Mouse (Mus musculus): ENCODE results near the gene Elmo1. TPM values are rescaled to one million over a fixed set of nuclear protein-coding genes. Genes with fewer than 3 reads are reported as not detected.

The Elmo1 gene
- total and polyA plus RNA-seq, 3 experiments = 23.1 to 50.2 (median 32.2) TPM

DNA sequence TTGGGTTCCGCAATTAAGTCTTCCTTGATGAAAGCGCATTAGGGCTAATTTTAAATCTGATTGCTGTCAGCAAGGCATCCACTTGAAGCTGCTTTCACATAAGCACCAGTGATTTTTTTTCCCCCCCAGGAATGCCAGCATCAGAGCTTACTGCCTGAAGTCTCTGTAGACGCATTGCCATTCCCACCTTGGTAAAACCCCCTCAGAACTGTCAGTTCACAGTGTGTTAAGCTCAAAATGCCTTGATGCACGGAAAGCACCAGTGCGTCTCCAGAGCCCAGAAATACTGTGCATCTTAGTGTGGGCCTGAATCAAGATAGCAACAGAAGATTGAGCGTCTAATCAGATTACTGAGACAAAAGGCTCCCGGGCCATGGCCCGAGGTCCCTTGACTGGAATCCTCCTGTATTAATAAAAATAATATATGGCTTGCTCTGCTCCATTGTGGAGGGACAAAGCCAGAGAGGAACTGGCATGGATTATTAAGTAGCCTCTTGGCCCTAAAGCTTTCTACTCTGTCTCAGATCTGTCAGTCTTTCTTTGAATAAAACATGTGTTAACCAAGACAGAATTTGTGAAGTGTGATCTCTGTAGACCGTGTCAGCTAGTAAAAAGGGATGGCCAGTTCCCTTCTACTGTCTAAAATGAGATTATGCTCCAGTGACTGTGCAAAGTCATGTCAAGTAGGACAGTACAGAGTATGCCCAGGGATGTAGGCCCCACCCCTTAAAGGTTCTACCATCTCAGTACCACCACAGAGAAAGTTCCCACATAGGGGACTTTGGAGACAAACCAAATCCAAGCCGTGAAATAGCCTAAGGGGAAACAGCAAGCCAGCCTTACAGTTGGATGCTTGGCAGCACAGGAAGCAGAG is 525.4 kb downstream of the Elmo1 start:
- no peak overlapping the region for H3K4me3 ChIP-seq (replicated peaks in 1 of 3; ENCODE audit: low read depth in 2 of 3, low read length in 2 of 3, poor library complexity in 1 of 3)
- H3K9me3 ChIP-seq (replicated peaks; ENCODE audit: low read length) = no peaks in the 10 kb centered on the region
- no peaks in the 10 kb centered on the region for H3K36me3 ChIP-seq (replicated peaks in 1 of 2; ENCODE audit: control insufficient read depth in 1 of 2, insufficient read depth in 1 of 2, low read length in 1 of 2)
- H3K79me2 ChIP-seq (replicated peaks; ENCODE audit: control insufficient read depth, extremely low read depth, insufficient read depth, poor library complexity, severe bottlenecking) = no peaks in the 10 kb centered on the region
- no peaks in the 10 kb centered on the region for H3K27me3 ChIP-seq (replicated peaks)
- no peak for DNase-seq (ENCODE audit: extremely low read depth)
- H3K4me1 ChIP-seq (ENCODE audit: control insufficient read depth in 1 of 2, insufficient read depth in 2 of 2) = peaks cover 0 to 3% of the 10 kb centered on the region in 2 experiments; a peak in 2 of 4 replicates
- no peak overlapping the region for H3K4me2 ChIP-seq (ENCODE audit: insufficient read depth, low read depth, poor library complexity, severe bottlenecking)
- in situ Hi-C loops (cut with MboI; ENCODE audit: low pct_ligation_motif_present, low pct_unique_long_range_greater_than_20kb, low sequenced_read_pairs) (no loop called here), dilution Hi-C loops (cut with MboI; ENCODE audit: extremely low pct_ligation_motif_present, extremely low pct_unique_long_range_greater_than_20kb, low sequenced_read_pairs) (no loop called here)
- no peak overlapping the region for H3K27ac ChIP-seq (ENCODE audit: insufficient read depth, low read depth)
- H3K9ac ChIP-seq (ENCODE audit: insufficient read depth, low read depth) = no peak overlapping the region
- TF ChIP-seq PAX5 (IDR thresholded peaks at IDR 0.05; ENCODE audit: low read length) (no peak), POLR2AphosphoS2 (IDR thresholded peaks at IDR 0.05; ENCODE audit: low read depth, low read length) (no peak), CHD1 (IDR thresholded peaks at IDR 0.05; ENCODE audit: low read depth, low read length) (no peak), JUN (IDR thresholded peaks at IDR 0.05; ENCODE audit: insufficient read depth, low read depth, low read length) (no peak), HCFC1 (IDR thresholded peaks at IDR 0.05; ENCODE audit: low read depth, low read length) (no peak), MAX (IDR thresholded peaks at IDR 0.05; ENCODE audit: low read length) (no peak), JUND (conservative IDR thresholded peaks at IDR 0.05; ENCODE audit: low read depth, low read length) (no peak), BHLHE40 (IDR thresholded peaks at IDR 0.05; ENCODE audit: low read depth, low read length) (no peak)

DNA sequence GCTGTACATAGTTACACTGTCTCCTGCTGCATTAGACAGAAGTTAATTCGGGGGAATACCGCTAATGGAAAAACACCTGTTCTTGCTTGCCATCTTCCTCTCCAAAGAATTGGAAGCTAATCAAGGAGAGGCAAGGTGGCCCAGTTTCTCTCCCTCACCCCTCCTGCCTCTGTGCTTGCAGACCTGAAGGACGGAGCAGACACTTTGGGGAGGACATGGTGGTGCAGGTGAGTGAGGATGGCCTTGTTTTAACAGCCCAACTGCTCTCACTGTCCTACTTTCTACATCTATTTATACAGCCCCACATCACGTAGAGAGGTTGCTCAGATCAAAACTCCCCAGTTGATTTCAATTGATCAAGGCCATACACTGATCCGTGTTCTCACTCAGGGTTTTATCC is 529.5 kb downstream of the Elmo1 start:
- no peak overlapping the region for H3K4me3 ChIP-seq (replicated peaks in 1 of 3; ENCODE audit: low read depth in 2 of 3, low read length in 2 of 3, poor library complexity in 1 of 3)
- DNase-seq (ENCODE audit: extremely low read depth) = no peak
- H3K4me2 ChIP-seq (ENCODE audit: insufficient read depth, low read depth, poor library complexity, severe bottlenecking) = no peak overlapping the region
- TF ChIP-seq POLR2AphosphoS2 (IDR thresholded peaks at IDR 0.05; ENCODE audit: low read depth, low read length) = no peak
- TF ChIP-seq CTCF (conservative IDR thresholded peaks at IDR 0.05 in 1 of 2, IDR thresholded peaks at IDR 0.05 in 1 of 2; ENCODE audit: low read depth in 2 of 2, low read length in 2 of 2) = no peak
- TF ChIP-seq ZC3H11A (IDR thresholded peaks at IDR 0.05; ENCODE audit: low read depth, low read length) = no peak
- no peak for TF ChIP-seq SMC3 (IDR thresholded peaks at IDR 0.05; ENCODE audit: low read depth, low read length)
- no peak for TF ChIP-seq MXI1 (IDR thresholded peaks at IDR 0.05; ENCODE audit: low read depth, low read length)
- TF ChIP-seq MYC (IDR thresholded peaks at IDR 0.05; ENCODE audit: low read depth, low read length) = no peak
- TF ChIP-seq USF1 (IDR thresholded peaks at IDR 0.05; ENCODE audit: low read depth, low read length) = no peak
- no peak for TF ChIP-seq CHD1 (IDR thresholded peaks at IDR 0.05; ENCODE audit: low read depth, low read length)
- TF ChIP-seq KAT2A (IDR thresholded peaks at IDR 0.05; ENCODE audit: insufficient replicate concordance, low read length) = no peak
- no peak for TF ChIP-seq MAZ (IDR thresholded peaks at IDR 0.05; ENCODE audit: low read depth, low read length)
- TF ChIP-seq TCF12 (IDR thresholded peaks at IDR 0.05; ENCODE audit: low read depth, low read length) = no peak
- no peak overlapping the region for H3K27ac ChIP-seq (ENCODE audit: insufficient read depth, low read depth)
- dilution Hi-C loops (cut with MboI; ENCODE audit: extremely low pct_ligation_motif_present, extremely low pct_unique_long_range_greater_than_20kb, low sequenced_read_pairs) (no loop called here), in situ Hi-C loops (cut with MboI; ENCODE audit: low pct_ligation_motif_present, low pct_unique_long_range_greater_than_20kb, low sequenced_read_pairs) (no loop called here)
- no peaks in the 10 kb centered on the region for H3K36me3 ChIP-seq (replicated peaks in 1 of 2; ENCODE audit: control insufficient read depth in 1 of 2, insufficient read depth in 1 of 2, low read length in 1 of 2)
- no peaks in the 10 kb centered on the region for H3K9me3 ChIP-seq (replicated peaks; ENCODE audit: low read length)
- H3K4me1 ChIP-seq (ENCODE audit: control insufficient read depth in 1 of 2, insufficient read depth in 2 of 2) = no peaks in the 10 kb centered on the region
- H3K27me3 ChIP-seq (replicated peaks) = no peaks in the 10 kb centered on the region
- H3K79me2 ChIP-seq (replicated peaks; ENCODE audit: control insufficient read depth, extremely low read depth, insufficient read depth, poor library complexity, severe bottlenecking) = no peaks in the 10 kb centered on the region
- H3K9ac ChIP-seq (ENCODE audit: insufficient read depth, low read depth) = no peak overlapping the region
